Mouse (Mus musculus) liver, postnatal 0 days (tissue): ENCODE measurements around the gene 1190005I06Rik.

ENCODE experiments used
- CTCF ChIP-seq: sonication (generic); IDR thresholded peaks from 2 replicates; pipeline ENCODE4 v1.5.1; 2016; ENCODE audit warnings: antibody characterized with exemption, low read depth
- EP300 ChIP-seq: IDR thresholded peaks from 2 replicates; pipeline ENCODE4 v1.6.1; 2016; ENCODE audit warnings: antibody characterized with exemption, low read depth, mild to moderate bottlenecking

- TF ChIP-seq CTCF (no peak), EP300 (no peak)
Observed at GRCm38 (mm10) chr8:120630031-120630430, 17.4 kb downstream of the 1190005I06Rik start.
